Mouse (Mus musculus): ENCODE data around the gene Tmem37. TPM values are rescaled to one million over a fixed set of nuclear protein-coding genes. Genes with fewer than 3 reads are reported as not detected.

Tmem37 gene
- polyA plus RNA-seq, 1 experiment, result 38.4 TPM

DNA sequence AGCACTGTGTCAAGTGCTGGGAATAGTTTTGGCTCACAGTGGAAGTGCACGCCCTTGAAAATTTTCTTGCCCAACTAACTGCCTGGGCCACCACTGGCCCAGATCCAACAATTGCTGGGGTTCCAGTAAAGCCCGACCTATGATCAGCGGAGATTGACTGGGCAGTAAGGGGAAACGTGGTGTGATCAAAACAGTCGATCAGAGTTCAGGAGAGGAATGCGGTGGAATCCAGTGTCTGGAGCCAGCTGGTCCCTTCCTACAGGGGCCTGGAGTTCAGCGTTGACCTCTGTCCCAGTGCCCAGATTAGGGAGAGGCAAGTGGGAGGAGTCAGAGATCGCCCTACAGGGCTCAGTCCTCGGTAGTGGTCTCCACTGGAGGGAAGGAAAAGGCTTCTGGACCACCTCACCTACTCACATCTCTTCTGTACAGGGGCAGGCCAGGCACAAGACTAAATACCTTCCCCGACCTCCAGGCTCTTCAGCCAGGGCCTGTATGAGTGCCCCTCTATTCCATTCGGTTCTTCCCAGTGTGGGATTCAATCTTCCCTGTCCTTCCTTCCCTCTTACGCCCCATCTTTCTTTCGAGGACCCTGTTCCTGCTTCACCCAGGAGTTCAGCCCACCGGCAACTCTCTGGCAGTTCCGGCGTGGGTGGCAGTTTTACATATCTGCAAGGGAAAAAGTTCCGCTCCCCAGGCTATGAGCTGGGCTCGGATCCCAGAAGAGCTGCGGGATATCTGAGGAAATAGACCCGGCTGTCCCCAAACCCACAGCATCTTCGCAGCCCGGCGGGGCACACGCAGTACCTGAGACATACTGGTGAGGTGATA lies 46.5 kb upstream of the Tmem37 start:
- TF ChIP-seq MYOD1 (IDR thresholded peaks at IDR 0.05; ENCODE audit: control insufficient read depth, insufficient read length, low read depth) (no peak), MAX (IDR thresholded peaks at IDR 0.05) (no peak), CTCF (IDR thresholded peaks at IDR 0.05; ENCODE audit: control insufficient read depth, insufficient read depth, insufficient read length) (no peak)
- H3K36me3 ChIP-seq (ENCODE audit: control insufficient read depth, insufficient read depth), result peaks cover 22% of the 10 kb centered on the region
- H3K4me3 ChIP-seq (ENCODE audit: insufficient read depth, poor library complexity, severe bottlenecking), result peak overlapping the region; percentile 57
- H3K79me3 ChIP-seq (ENCODE audit: low read depth), result peaks cover 13% of the 10 kb centered on the region
- H3K79me2 ChIP-seq (ENCODE audit: control insufficient read depth, insufficient read depth), result peaks cover 44% of the 10 kb centered on the region
- H3ac ChIP-seq (ENCODE audit: control insufficient read depth, insufficient read length, low read depth), result peak overlapping the region; percentile 90
- no peaks in the 10 kb centered on the region for H3K27me3 ChIP-seq (ENCODE audit: control insufficient read depth, insufficient read depth, insufficient read length)

GRCm38 (mm10) chr1:120119389-120119788 lies 45.5 kb upstream of the Tmem37 start:
- TF ChIP-seq MYOG (IDR thresholded peaks at IDR 0.05; ENCODE audit: control insufficient read depth, extremely low read depth, insufficient read length), result no peak
- no peak for TF ChIP-seq USF1 (IDR thresholded peaks at IDR 0.05; ENCODE audit: low read depth)
- Histone ChIP-seq H3ac (ENCODE audit: control insufficient read depth, insufficient read length, low read depth) (no peak overlapping the region), H3K79me2 (ENCODE audit: control insufficient read depth, insufficient read depth) (peaks cover 44% of the 10 kb centered on the region), H3K27me3 (ENCODE audit: control insufficient read depth, insufficient read depth, insufficient read length) (no peaks in the 10 kb centered on the region), H3K36me3 (ENCODE audit: control insufficient read depth, insufficient read depth) (peaks cover 31% of the 10 kb centered on the region), H3K79me3 (ENCODE audit: low read depth) (peaks cover 13% of the 10 kb centered on the region), H3K4me3 (ENCODE audit: insufficient read depth, poor library complexity, severe bottlenecking) (no peak overlapping the region)

DNA sequence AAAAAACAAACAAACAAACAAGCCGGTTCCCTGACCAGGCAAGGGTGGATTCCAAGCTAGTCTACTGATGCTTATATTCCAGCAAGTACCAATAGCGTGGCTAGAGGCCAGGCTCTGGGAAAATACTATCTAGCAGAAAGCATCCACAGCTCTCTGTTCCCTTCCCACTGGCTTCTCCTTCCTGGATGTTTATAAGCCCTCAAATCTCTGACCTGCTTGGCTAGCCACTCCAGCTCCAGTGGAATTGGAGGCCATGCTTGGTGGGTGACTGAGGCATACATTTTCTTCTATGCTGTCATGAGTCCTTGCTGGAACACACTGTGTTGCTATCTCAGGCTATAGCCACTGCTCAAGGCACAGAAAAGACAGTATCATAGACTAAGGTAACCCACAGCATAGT lies 45.0 kb upstream of the Tmem37 start:
- H3K4me3 ChIP-seq (ENCODE audit: insufficient read depth, poor library complexity, severe bottlenecking), result no peak overlapping the region
- H3ac ChIP-seq (ENCODE audit: control insufficient read depth, insufficient read length, low read depth), result no peak overlapping the region
- peaks cover 37% of the 10 kb centered on the region for H3K36me3 ChIP-seq (ENCODE audit: control insufficient read depth, insufficient read depth)
- H3K79me2 ChIP-seq (ENCODE audit: control insufficient read depth, insufficient read depth), result peaks cover 44% of the 10 kb centered on the region
- no peaks in the 10 kb centered on the region for H3K27me3 ChIP-seq (ENCODE audit: control insufficient read depth, insufficient read depth, insufficient read length)
- H3K79me3 ChIP-seq (ENCODE audit: low read depth), result peaks cover 13% of the 10 kb centered on the region
- TF ChIP-seq CTCF (IDR thresholded peaks at IDR 0.05; ENCODE audit: control insufficient read depth, insufficient read depth, insufficient read length), result no peak
- no peak for TF ChIP-seq MAX (IDR thresholded peaks at IDR 0.05)
- no peak for TF ChIP-seq MYOD1 (IDR thresholded peaks at IDR 0.05; ENCODE audit: control insufficient read depth, insufficient read length, low read depth)
- TF ChIP-seq USF1 (IDR thresholded peaks at IDR 0.05; ENCODE audit: low read depth), result no peak
- TF ChIP-seq CEBPB (IDR thresholded peaks at IDR 0.05; ENCODE audit: low read depth), result no peak
- no peak for TF ChIP-seq FOSL1 (IDR thresholded peaks at IDR 0.05; ENCODE audit: insufficient read depth, low read length, poor library complexity, severe bottlenecking)
- TF ChIP-seq MYOG (IDR thresholded peaks at IDR 0.05; ENCODE audit: control insufficient read depth, extremely low read depth, insufficient read length), result no peak

DNA sequence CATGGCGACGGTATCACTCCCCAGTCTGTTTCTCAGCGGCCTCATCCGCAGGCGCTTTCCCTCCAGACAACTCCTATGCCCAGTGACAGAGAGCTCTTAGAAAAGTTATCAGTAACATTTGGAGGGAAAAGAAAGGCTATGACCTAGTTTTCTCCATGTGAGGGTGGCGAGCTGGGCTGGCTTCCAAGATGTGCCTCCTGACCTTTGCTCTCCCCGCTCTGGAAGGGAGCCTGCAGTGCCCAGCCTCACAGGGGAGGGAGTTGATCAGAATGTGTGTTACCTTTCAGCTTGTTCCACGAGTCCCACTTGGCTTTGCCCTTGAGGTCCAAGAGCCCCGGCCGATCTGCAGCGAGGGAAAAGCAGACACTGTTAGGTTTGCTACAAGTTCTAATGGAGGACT lies 42.2 kb upstream of the Tmem37 start:
- Histone ChIP-seq H3K79me3 (ENCODE audit: low read depth) (peaks cover 13% of the 10 kb centered on the region), H3ac (ENCODE audit: control insufficient read depth, insufficient read length, low read depth) (no peak overlapping the region), H3K27me3 (ENCODE audit: control insufficient read depth, insufficient read depth, insufficient read length) (no peaks in the 10 kb centered on the region), H3K4me3 (ENCODE audit: insufficient read depth, poor library complexity, severe bottlenecking) (no peak overlapping the region), H3K36me3 (ENCODE audit: control insufficient read depth, insufficient read depth) (peaks cover 46% of the 10 kb centered on the region), H3K79me2 (ENCODE audit: control insufficient read depth, insufficient read depth) (peaks cover 33% of the 10 kb centered on the region)
- TF ChIP-seq MYOG (IDR thresholded peaks at IDR 0.05; ENCODE audit: control insufficient read depth, extremely low read depth, insufficient read length), result no peak
- no peak for TF ChIP-seq CTCF (IDR thresholded peaks at IDR 0.05; ENCODE audit: control insufficient read depth, insufficient read depth, insufficient read length)
- no peak for TF ChIP-seq USF1 (IDR thresholded peaks at IDR 0.05; ENCODE audit: low read depth)
- TF ChIP-seq MYOD1 (IDR thresholded peaks at IDR 0.05; ENCODE audit: control insufficient read depth, insufficient read length, low read depth), result no peak
- no peak for TF ChIP-seq FOSL1 (IDR thresholded peaks at IDR 0.05; ENCODE audit: insufficient read depth, low read length, poor library complexity, severe bottlenecking)
- no peak for TF ChIP-seq CEBPB (IDR thresholded peaks at IDR 0.05; ENCODE audit: low read depth)
- TF ChIP-seq MAX (IDR thresholded peaks at IDR 0.05), result no peak

GRCm38 (mm10) chr1:120115671-120116081 lies 41.8 kb upstream of the Tmem37 start:
- no peaks in the 10 kb centered on the region for H3K27me3 ChIP-seq (ENCODE audit: control insufficient read depth, insufficient read depth, insufficient read length)
- H3K79me2 ChIP-seq (ENCODE audit: control insufficient read depth, insufficient read depth), result peaks cover 33% of the 10 kb centered on the region
- H3K36me3 ChIP-seq (ENCODE audit: control insufficient read depth, insufficient read depth), result peaks cover 46% of the 10 kb centered on the region
- no peak overlapping the region for H3K4me3 ChIP-seq (ENCODE audit: insufficient read depth, poor library complexity, severe bottlenecking)
- H3K79me3 ChIP-seq (ENCODE audit: low read depth), result peaks cover 13% of the 10 kb centered on the region
- no peak overlapping the region for H3ac ChIP-seq (ENCODE audit: control insufficient read depth, insufficient read length, low read depth)
- TF ChIP-seq MYOD1 (IDR thresholded peaks at IDR 0.05; ENCODE audit: control insufficient read depth, insufficient read length, low read depth) (no peak), USF1 (IDR thresholded peaks at IDR 0.05; ENCODE audit: low read depth) (no peak), MAX (IDR thresholded peaks at IDR 0.05) (no peak), FOSL1 (IDR thresholded peaks at IDR 0.05; ENCODE audit: insufficient read depth, low read length, poor library complexity, severe bottlenecking) (no peak), MYOG (IDR thresholded peaks at IDR 0.05; ENCODE audit: control insufficient read depth, extremely low read depth, insufficient read length) (no peak), CTCF (IDR thresholded peaks at IDR 0.05; ENCODE audit: control insufficient read depth, insufficient read depth, insufficient read length) (no peak), CEBPB (IDR thresholded peaks at IDR 0.05; ENCODE audit: low read depth) (no peak)

All from C2C12 (cell line).